Mouse (Mus musculus): Measurements from ENCODE around the gene Hipk2. TPM values are rescaled to one million over a fixed set of nuclear protein-coding genes. Genes with fewer than 3 reads are reported as not detected.
A peak's percentile ranks its signal among the peaks of the same experiment; 100 is the strongest.

The Hipk2 gene
- total RNA-seq, 2 experiments from 2014 or later: 55.9 to 59.9 TPM

DNA sequence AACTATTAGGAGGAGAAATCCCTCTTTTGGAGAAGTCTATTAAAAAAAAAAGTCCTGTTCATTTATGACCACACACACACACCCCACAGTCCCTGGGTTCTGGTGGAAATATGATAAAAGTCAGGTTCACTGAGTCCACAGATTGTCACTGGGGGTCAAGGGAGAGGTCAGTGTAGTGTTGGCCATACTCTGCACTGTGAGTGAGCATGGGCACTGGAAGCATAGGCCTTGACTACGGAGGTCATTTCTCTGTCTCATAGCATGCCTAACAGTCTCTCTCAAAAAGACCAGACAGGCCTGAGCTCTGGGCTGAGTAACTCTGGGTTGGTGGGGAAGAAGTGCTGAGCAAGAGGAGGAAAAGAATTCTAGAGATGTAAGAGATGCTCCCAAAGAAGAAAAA is 2.6 kb downstream of the Hipk2 start:
- peak overlapping the region; percentile 97; the same call in 1 of the 2 replicates for H3K27ac ChIP-seq
- H3K4me3 ChIP-seq: no peak overlapping the region
- no peak for TF ChIP-seq CTCF (conservative IDR thresholded peaks at IDR 0.05)
- DNase-seq (ENCODE audit: low spot score in 2 of 2): no peak

- TF ChIP-seq CTCF (conservative IDR thresholded peaks at IDR 0.05): no peak
- H3K27ac ChIP-seq: peak overlapping the region; percentile 64
- H3K4me3 ChIP-seq: no peak overlapping the region
- DNase-seq (ENCODE audit: low spot score in 2 of 2): no peak
These were observed 4.9 kb downstream of the Hipk2 start for GRCm38 (mm10) chr6:38871051-38871450.

- no peak overlapping the region for H3K4me3 ChIP-seq
- H3K27ac ChIP-seq: no peak overlapping the region
- TF ChIP-seq CTCF (conservative IDR thresholded peaks at IDR 0.05): no peak
- no peak for DNase-seq (ENCODE audit: low spot score in 2 of 2)
These were observed 5.9 kb downstream of the Hipk2 start for GRCm38 (mm10) chr6:38870070-38870469.

GRCm38 (mm10) chr6:38868974-38869373 is 7.0 kb downstream of the Hipk2 start:
- Histone ChIP-seq H3K4me3 (no peak overlapping the region), H3K27ac (no peak overlapping the region)
- TF ChIP-seq CTCF (conservative IDR thresholded peaks at IDR 0.05): no peak
- no peak for DNase-seq (ENCODE audit: low spot score in 2 of 2)

DNA sequence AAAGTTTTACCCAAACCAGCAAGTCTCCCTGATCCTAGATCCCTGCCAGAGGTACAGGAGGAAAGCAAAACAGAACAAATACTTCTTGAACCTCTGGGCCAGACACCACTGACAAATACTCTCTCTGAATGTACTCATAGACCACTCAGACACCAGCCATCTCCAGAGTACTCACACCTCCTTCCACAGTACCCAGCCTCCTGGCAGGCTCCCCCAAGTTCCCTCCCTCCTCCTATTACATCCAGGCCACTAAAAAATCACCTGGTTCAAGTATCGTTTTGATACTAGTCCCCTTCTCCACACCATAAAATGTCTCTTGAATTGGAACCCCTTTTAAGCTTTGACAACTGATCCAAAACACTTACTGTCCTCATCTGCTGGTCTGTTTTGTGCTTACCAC is 8.7 kb downstream of the Hipk2 start:
- no peak for DNase-seq (ENCODE audit: low spot score in 2 of 2)
- Histone ChIP-seq H3K27ac (no peak overlapping the region), H3K4me3 (no peak overlapping the region)
- no peak for TF ChIP-seq CTCF (conservative IDR thresholded peaks at IDR 0.05)

DNA sequence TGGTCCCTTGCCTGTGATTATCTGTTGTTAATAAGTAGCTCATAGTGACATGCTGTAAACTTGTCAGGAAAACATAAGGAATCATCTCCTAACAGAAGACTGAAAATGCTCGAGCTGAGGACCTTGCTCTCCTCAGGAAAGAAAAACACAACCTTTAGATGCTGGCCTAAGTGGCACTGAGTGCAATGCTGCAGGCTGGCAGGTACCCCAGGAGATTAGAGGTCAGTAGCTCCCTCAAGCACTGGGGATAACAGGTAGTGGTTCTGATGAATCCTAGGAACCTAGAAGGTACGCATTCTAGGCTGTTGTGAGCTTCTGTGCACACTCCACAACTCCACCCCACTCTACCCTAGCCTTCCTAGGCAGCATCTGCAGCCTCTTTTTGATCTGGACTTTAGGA is 9.2 kb downstream of the Hipk2 start:
- DNase-seq (ENCODE audit: low spot score in 2 of 2): no peak
- Histone ChIP-seq H3K4me3 (no peak overlapping the region), H3K27ac (no peak overlapping the region)
- no peak for TF ChIP-seq CTCF (conservative IDR thresholded peaks at IDR 0.05)

DNA sequence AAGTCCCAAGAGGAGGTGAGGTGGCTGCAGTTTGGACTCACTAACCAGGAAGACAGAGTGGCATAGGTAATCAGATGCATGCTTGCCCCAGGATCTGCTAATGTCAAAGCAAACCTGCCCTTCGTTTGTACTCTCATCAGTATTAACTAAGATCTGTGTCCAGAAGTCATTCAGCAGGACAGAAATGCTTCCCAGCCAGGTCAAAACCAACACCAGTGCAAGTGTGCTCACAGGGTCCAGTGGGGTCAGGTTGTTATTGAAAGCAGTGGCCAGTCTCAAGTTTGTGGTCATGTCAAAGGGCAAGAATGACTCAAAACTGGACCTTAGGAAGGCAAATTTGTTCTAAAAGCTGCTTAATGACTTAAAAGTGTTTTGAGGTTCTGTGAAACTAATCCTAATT is 9.6 kb downstream of the Hipk2 start:
- no peak for DNase-seq (ENCODE audit: low spot score in 2 of 2)
- Histone ChIP-seq H3K4me3 (no peak overlapping the region), H3K27ac (no peak overlapping the region)
- no peak for TF ChIP-seq CTCF (conservative IDR thresholded peaks at IDR 0.05)

DNA sequence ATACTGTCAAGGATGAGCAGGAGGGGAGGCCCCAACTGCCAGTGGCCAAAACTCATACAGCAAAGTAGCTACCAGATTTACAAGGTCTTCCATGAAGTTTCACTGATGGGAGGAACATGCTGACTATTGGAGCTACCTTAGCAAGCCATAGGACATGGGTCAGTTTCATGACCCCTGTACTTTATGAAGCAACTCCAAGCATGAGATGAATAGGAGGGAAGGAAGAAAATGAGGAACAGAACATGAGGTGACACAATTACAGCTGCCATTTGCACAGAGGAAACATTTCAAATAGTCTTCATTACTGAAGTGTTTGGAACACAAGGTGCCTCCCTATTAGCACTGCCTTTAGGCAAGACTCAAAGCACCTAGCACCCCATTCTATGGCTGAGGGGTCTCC is 10.2 kb downstream of the Hipk2 start:
- no peak for TF ChIP-seq CTCF (conservative IDR thresholded peaks at IDR 0.05)
- Histone ChIP-seq H3K27ac (no peak overlapping the region), H3K4me3 (no peak overlapping the region)
- DNase-seq (ENCODE audit: low spot score in 2 of 2): no peak

DNA sequence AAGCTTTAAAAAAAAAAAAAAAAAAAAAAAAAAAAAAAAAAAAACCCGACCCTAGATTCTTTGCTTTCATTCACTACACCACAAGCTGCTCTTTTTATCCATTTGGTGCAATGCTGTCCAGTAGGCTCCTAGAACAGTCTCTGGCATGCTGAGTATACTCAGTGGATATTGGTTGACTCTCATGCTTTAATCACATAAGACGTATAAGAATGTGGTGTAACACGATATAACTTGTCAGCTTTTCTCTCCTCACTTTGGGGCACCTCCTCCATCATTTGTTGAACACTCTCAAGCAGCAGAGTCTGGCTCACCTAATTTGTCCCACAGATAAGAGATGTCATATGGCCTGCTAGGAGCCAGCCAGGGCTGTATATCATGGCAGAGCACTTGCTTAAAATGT is 12.4 kb downstream of the Hipk2 start:
- Histone ChIP-seq H3K27ac (no peak overlapping the region), H3K4me3 (no peak overlapping the region)
- DNase-seq (ENCODE audit: low spot score in 2 of 2): no peak
- TF ChIP-seq CTCF (conservative IDR thresholded peaks at IDR 0.05): no peak

GRCm38 (mm10) chr6:38860301-38860700 is 15.7 kb downstream of the Hipk2 start:
- no peak for DNase-seq (ENCODE audit: low spot score in 2 of 2)
- Histone ChIP-seq H3K4me3 (no peak overlapping the region), H3K27ac (no peak overlapping the region)
- TF ChIP-seq CTCF (conservative IDR thresholded peaks at IDR 0.05): no peak

DNA sequence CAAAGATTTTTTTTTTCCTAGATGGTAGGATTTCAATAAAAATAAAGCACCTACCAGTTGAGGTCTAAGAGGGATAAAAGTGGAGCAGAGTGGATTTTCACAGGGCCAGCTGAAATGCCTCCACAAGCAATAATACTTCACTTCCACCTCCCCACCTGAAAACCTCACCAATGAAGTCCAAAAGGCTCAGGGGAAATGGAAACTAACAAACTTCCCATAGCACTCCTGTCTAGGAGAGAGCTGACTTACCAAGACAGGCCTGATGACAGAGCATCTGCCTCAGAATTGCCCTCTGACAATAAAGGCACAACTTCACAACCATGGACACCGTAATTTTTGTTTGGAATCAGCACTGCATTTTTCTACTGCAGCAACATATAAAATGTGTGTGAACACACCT is 16.1 kb downstream of the Hipk2 start:
- no peak for DNase-seq (ENCODE audit: low spot score in 2 of 2)
- Histone ChIP-seq H3K27ac (no peak overlapping the region), H3K4me3 (no peak overlapping the region)
- TF ChIP-seq CTCF (conservative IDR thresholded peaks at IDR 0.05): no peak

- DNase-seq (ENCODE audit: low spot score in 2 of 2): no peak
- TF ChIP-seq CTCF (conservative IDR thresholded peaks at IDR 0.05): no peak
- H3K4me3 ChIP-seq: no peak overlapping the region
- H3K27ac ChIP-seq: no peak overlapping the region
These were observed 22.4 kb downstream of the Hipk2 start for GRCm38 (mm10) chr6:38853561-38853992.

GRCm38 (mm10) chr6:38851740-38852139 is 24.2 kb downstream of the Hipk2 start:
- no peak overlapping the region for H3K4me3 ChIP-seq
- H3K27ac ChIP-seq: no peak overlapping the region
- no peak for DNase-seq (ENCODE audit: low spot score in 2 of 2)
- TF ChIP-seq CTCF (conservative IDR thresholded peaks at IDR 0.05): no peak

GRCm38 (mm10) chr6:38850715-38851259 is 25.2 kb downstream of the Hipk2 start:
- H3K27ac ChIP-seq: no peak overlapping the region
- peak; percentile 26; the same call in 1 of the 2 replicates for TF ChIP-seq CTCF (conservative IDR thresholded peaks at IDR 0.05)
- no peak for DNase-seq (ENCODE audit: low spot score in 2 of 2)
- no peak overlapping the region for H3K4me3 ChIP-seq
